25 mouse cellular contexts compared by ENCODE assay signal in the genomic region with DNA sequence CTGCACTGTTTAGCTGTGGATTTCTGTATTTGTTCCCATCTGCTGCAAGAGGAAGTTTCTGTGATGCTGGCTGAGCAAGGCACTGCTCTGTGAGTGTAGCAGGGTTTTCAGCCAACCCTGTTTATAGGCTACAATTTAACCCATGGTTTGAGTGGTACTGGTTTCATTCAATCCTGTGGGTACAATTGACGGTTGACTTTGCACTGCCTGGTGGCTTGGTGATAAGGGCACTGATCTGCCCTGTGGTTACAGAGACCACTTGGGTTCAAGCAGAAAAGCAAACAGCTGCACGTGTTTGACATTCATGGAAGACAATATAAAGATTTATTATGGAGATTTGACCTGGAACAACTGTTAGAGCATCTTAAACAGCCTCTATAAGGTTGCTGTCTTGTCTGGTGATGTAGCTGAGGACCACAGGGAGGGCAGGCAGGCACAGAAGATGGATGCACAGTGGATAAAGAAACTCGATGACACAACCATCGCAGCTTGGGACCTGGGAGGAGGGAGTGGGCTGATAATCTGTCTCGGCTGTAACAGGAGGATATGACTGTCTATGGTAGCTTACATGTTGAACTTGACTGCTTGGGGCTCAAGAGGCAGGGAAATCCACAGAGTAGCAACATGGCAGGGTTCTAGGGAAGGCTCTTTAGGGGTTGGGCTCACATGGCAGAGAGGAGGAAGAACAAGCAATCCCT. TPM values are rescaled to one million over a fixed set of nuclear protein-coding genes. Genes with fewer than 3 reads are reported as not detected.
DNase-seq lines count a peak whose midpoint lies in the region; ATAC-seq and TF ChIP-seq lines count a peak whose summit lies in the region.
"Had no signal": no experiment of that assay in that cellular context is flagged by ENCODE, and none has a peak within 500 bp of the region (broad histone marks: within the 10 kb centered on the region; RNA-seq: fewer than 3 reads in every experiment).

No protein-coding gene starts in this region.

- H3K9me3 ChIP-seq in liver, embryonic 11.5 days (ENCODE audit: control insufficient read depth, low read length), result no peaks in the 10 kb centered on the region
- H3K9me3 ChIP-seq in liver, postnatal 0 days (ENCODE audit: low read length), result no peaks in the 10 kb centered on the region
- H3K9me3 ChIP-seq: embryonic facial prominence, embryonic 15.5 days; heart, embryonic 13.5 days; limb, embryonic 12.5 days had no signal

- H3K36me3 ChIP-seq in liver, embryonic 11.5 days (ENCODE audit: control insufficient read depth, insufficient read depth, low read length), result no peaks in the 10 kb centered on the region
- H3K36me3 ChIP-seq in liver, postnatal 0 days (replicated peaks; ENCODE audit: insufficient read depth, low read length), result no peaks in the 10 kb centered on the region
- H3K36me3 ChIP-seq: embryonic facial prominence, embryonic 15.5 days; heart, embryonic 13.5 days; limb, embryonic 12.5 days had no signal

- TF ChIP-seq CTCF in bone marrow macrophage, adult 2 months (IDR thresholded peaks at IDR 0.05; ENCODE audit: low read depth, low read length), result no peak
- TF ChIP-seq CTCF in liver, postnatal 0 days (IDR thresholded peaks at IDR 0.05; ENCODE audit: low read depth), result no peak
- TF ChIP-seq CTCF in cerebellum, adult 2 months (IDR thresholded peaks at IDR 0.05; ENCODE audit: borderline replicate concordance, insufficient read depth, low read depth, low read length), result no peak

- H3K4me3 ChIP-seq in bone marrow macrophage, adult 2 months (ENCODE audit: insufficient read depth, low read length), result no peak overlapping the region
- no peak overlapping the region for H3K4me3 ChIP-seq in liver, embryonic 11.5 days (ENCODE audit: low read depth, low read length)
- H3K4me3 ChIP-seq in liver, postnatal 0 days (ENCODE audit: low read depth, low read length), result no peak overlapping the region
- no peak overlapping the region for H3K4me3 ChIP-seq in cerebellum, adult 2 months (replicated peaks; ENCODE audit: insufficient read depth, low read depth, low read length)
- H3K4me3 ChIP-seq: embryonic facial prominence, embryonic 15.5 days; heart, embryonic 13.5 days; limb, embryonic 12.5 days had no signal

- H3K27me3 ChIP-seq in liver, embryonic 11.5 days (replicated peaks; ENCODE audit: control insufficient read depth, insufficient read depth, low read length), result no peaks in the 10 kb centered on the region
- no peaks in the 10 kb centered on the region for H3K27me3 ChIP-seq in liver, postnatal 0 days (ENCODE audit: insufficient read depth, low read length)
- H3K27me3 ChIP-seq in cerebellum, adult 2 months (ENCODE audit: control insufficient read depth, insufficient read depth, low read length), result no peaks in the 10 kb centered on the region
- H3K27me3 ChIP-seq: embryonic facial prominence, embryonic 15.5 days; heart, embryonic 13.5 days; limb, embryonic 12.5 days had no signal

- peak; percentile 87 for TF ChIP-seq EP300 in liver, postnatal 0 days (IDR thresholded peaks at IDR 0.05; ENCODE audit: low read depth)

- peak overlapping the region; percentile 23 for H3K4me2 ChIP-seq in liver, embryonic 11.5 days
- H3K4me2 ChIP-seq in liver, postnatal 0 days (ENCODE audit: low read depth, low read length), result no peak overlapping the region
- H3K4me2 ChIP-seq: embryonic facial prominence, embryonic 15.5 days; heart, embryonic 13.5 days; hindbrain, embryonic 14.5 days; limb, embryonic 12.5 days; lung, embryonic 14.5 days; midbrain, embryonic 11.5 days had no signal

- peaks cover 45% of the 10 kb centered on the region for H3K4me1 ChIP-seq in bone marrow macrophage, adult 2 months (ENCODE audit: control insufficient read depth, insufficient read depth, low read length)
- H3K4me1 ChIP-seq in liver, embryonic 11.5 days (replicated peaks; ENCODE audit: control insufficient read depth, insufficient read depth, low read length), result peaks cover 12% of the 10 kb centered on the region; the same call in 1 of the 2 replicates
- no peaks in the 10 kb centered on the region for H3K4me1 ChIP-seq in liver, postnatal 0 days (ENCODE audit: insufficient read depth)
- H3K4me1 ChIP-seq in cerebellum, adult 2 months (ENCODE audit: control insufficient read depth, insufficient read depth, low read length), result no peaks in the 10 kb centered on the region
- H3K4me1 ChIP-seq: embryonic facial prominence, embryonic 15.5 days; heart, embryonic 13.5 days; limb, embryonic 12.5 days had no signal

- DNase-seq in 416B (ENCODE audit: low read depth), result peak; percentile 69
- no peak for DNase-seq in liver, embryonic 11.5 days (ENCODE audit: low spot score)
- no peak for DNase-seq in liver, postnatal 0 days
- no peak for DNase-seq in cerebellum, adult 2 months
- no peak for DNase-seq in ovary, adult 18-20 months (ENCODE audit: low spot score)
- no peak for DNase-seq in kidney, adult 18-20 months
- DNase-seq: adrenal gland, adult 8-10 months; cerebellum, adult 8-10 months; cerebellum, postnatal 36 days; heart, adult 18-20 months; heart, postnatal 36 days; kidney, adult 8-10 months; kidney, postnatal 14 days; lung, embryonic 14.5 days; lung, postnatal 4 days; thymus, postnatal 14 days had no signal

- 25% methylated on average over 5 of the region's 5 CpGs for WGBS in liver, embryonic 11.5 days
- 51% methylated on average over 5 of the region's 5 CpGs for WGBS in liver, postnatal 0 days (ENCODE audit: insufficient replicate concordance)
- 85% methylated on average over 5 of the region's 5 CpGs for WGBS in cerebellum, adult 2 months

- H3K9ac ChIP-seq in liver, embryonic 11.5 days (ENCODE audit: low read depth, low read length), result no peak overlapping the region
- H3K9ac ChIP-seq in liver, postnatal 0 days (replicated peaks), result no peak overlapping the region
- H3K9ac ChIP-seq: embryonic facial prominence, embryonic 15.5 days; heart, embryonic 13.5 days; hindbrain, embryonic 14.5 days; limb, embryonic 12.5 days; lung, embryonic 14.5 days had no signal

- ATAC-seq in liver, embryonic 11.5 days (replicated peaks; ENCODE audit: low FRiP score), result peak; percentile 85
- ATAC-seq in liver, postnatal 0 days, result peak; percentile 76
- ATAC-seq: activated CD4-positive, CD25-positive, alpha-beta regulatory T cell, adult 4 months; forebrain, embryonic 14.5 days; inflammation-experienced regulatory T-cells, adult 6 months had no signal

- H3K27ac ChIP-seq in bone marrow macrophage, adult 2 months (ENCODE audit: insufficient read depth, low read depth, low read length), result peak overlapping the region; percentile 12; the same call in 1 of the 2 replicates
- no peak overlapping the region for H3K27ac ChIP-seq in liver, embryonic 11.5 days (ENCODE audit: low read depth, low read length)
- no peak overlapping the region for H3K27ac ChIP-seq in liver, postnatal 0 days (ENCODE audit: low read depth)
- H3K27ac ChIP-seq in cerebellum, adult 2 months (ENCODE audit: insufficient read depth, low read length), result no peak overlapping the region
- H3K27ac ChIP-seq: embryonic facial prominence, embryonic 15.5 days; heart, embryonic 13.5 days; hindbrain, embryonic 14.5 days; limb, embryonic 12.5 days had no signal

- TF ChIP-seq POLR2A in bone marrow macrophage, adult 2 months (IDR thresholded peaks at IDR 0.05; ENCODE audit: borderline replicate concordance, low read depth, low read length), result no peak
- no peak for TF ChIP-seq POLR2A in cerebellum, adult 2 months (IDR thresholded peaks at IDR 0.05; ENCODE audit: borderline replicate concordance, insufficient read depth, low read length)

RNA-seq across cellular contexts. Expression of a gene that starts 23.6 kb away (rescaled TPM):
- polyA plus RNA-seq in bone marrow macrophage, adult 2 months (2012; ENCODE audit: insufficient read depth, insufficient read length, missing spikeins), result 69.0 and 77.0 TPM in 2 replicates
- 3.5 and 4.3 TPM in 2 replicates for polyA plus RNA-seq in liver, embryonic 11.5 days (2014; fragmentation: Nextera tagmentation; extraction: Ambion mirVana)
- polyA plus RNA-seq in liver, postnatal 0 days (2015; fragmentation: Nextera tagmentation; extraction: Ambion mirVana), result 7.8 and 7.9 TPM in 2 replicates
- polyA plus RNA-seq in cerebellum, adult 2 months (2012; rRNA removed), result 1.7 and 2.7 TPM in 2 replicates

RNA-seq across cellular contexts. Expression of a gene that starts 45.1 kb away (rescaled TPM):
- 40.6 and 42.0 TPM in 2 replicates for polyA plus RNA-seq in bone marrow macrophage, adult 2 months (2012; ENCODE audit: insufficient read depth, insufficient read length, missing spikeins)
- polyA plus RNA-seq in liver, embryonic 11.5 days (2014; fragmentation: Nextera tagmentation; extraction: Ambion mirVana), result 80.7 and 82.4 TPM in 2 replicates
- polyA plus RNA-seq in liver, postnatal 0 days (2015; fragmentation: Nextera tagmentation; extraction: Ambion mirVana), result 31.6 and 34.4 TPM in 2 replicates
- 6.7 and 8.0 TPM in 2 replicates for polyA plus RNA-seq in cerebellum, adult 2 months (2012; rRNA removed)
